Mouse (Mus musculus): ENCODE measurements around the gene Fam19a2.

DNA sequence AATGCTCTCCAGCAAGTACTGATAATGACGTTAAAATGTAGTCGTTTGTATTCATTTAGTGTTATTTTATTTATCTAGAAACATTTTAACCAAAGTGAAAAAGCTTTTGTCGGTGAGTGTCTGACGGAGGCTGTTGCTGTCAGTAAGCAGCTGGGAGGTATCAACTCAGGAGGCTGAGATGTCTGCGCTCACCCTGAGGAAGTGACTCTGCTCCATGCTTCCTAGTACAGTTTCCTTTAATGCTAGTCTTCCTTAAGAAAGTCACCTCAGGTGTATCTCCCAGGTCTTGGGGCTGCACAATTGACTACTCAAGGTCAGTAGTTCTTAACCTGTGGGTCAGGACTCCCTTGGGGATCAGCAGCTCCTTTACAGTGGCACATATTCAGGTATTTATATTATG is 89.9 kb downstream of the Fam19a2 start:
- no peak for TF ChIP-seq POLR2A (IDR thresholded peaks at IDR 0.05; ENCODE audit: control insufficient read depth, low read depth, low read length)
- TF ChIP-seq CTCF (IDR thresholded peaks at IDR 0.05; ENCODE audit: control insufficient read depth, insufficient read depth, insufficient replicate concordance, low read depth, low read length): no peak
